Mouse (Mus musculus): ENCODE measurements at regions not wholly inside any gene's neighbourhood (a gene's known extent, or its start where the extent isn't known, plus 50 kb on each side); places are given as distances from the start of the nearest gene placed in this dataset. TPM values are rescaled to one million over a fixed set of nuclear protein-coding genes. Genes with fewer than 3 reads are reported as not detected.
A peak's percentile ranks its signal among the peaks of the same experiment; 100 is the strongest.

- DNase-seq (ENCODE audit: extremely low spot score in 1 of 2, low spot score in 2 of 2) = no peak
- intact Hi-C loops (cut with DNase I) = no loop called here
Observed at GRCm38 (mm10) chr6:133170548-133170947, 65.8 kb downstream of the Smim10l1 start.

GRCm38 (mm10) chr6:133171286-133171685, 66.6 kb downstream of the Smim10l1 start:
- intact Hi-C loops (cut with DNase I) = no loop called here
- DNase-seq (ENCODE audit: extremely low spot score in 1 of 2, low spot score in 2 of 2) = no peak

- intact Hi-C loops (cut with DNase I) = loop anchor here (10.0 kb wide), 2 partner anchors 239 to 1691 kb away; no protein-coding TSS in a partner anchor
- peak; percentile 8 to 37 for DNase-seq (ENCODE audit: extremely low spot score in 1 of 2, low spot score in 2 of 2)
Observed at GRCm38 (mm10) chr6:133206173-133206572, 85.8 kb upstream of the 5530400C23Rik start.

Small RNA genes in the stretch of these regions (microRNA-seq; reads per million reads assigned to microRNA genes)
- gene Gm23403 (not detected), gene Gm25019 (not detected)

All from left cerebral cortex, postnatal 10 days (tissue).